Mouse (Mus musculus) kidney, embryonic 15.5 days (tissue): ENCODE results near the gene Lbr. TPM values are rescaled to one million over a fixed set of nuclear protein-coding genes. Genes with fewer than 3 reads are reported as not detected.

Source experiments
- ATAC-seq: fragments of 200-750 bp; cut with Nextera tagmentation; replicated peaks from 2 replicates; pipeline ENCODE4 v1.8.0; 2017; ENCODE audit warnings: moderate TSS enrichment; ENCODE audit not compliant: low FRiP score
- H3K27ac ChIP-seq: fragments of 300-500 bp; sonication (generic); 2 replicates; pipeline ENCODE4 v1.5.1; 2015; ENCODE audit warnings: mild to moderate bottlenecking, inconsistent platforms
- H3K27me3 ChIP-seq: fragments of 300-500 bp; sonication (generic); 2 replicates; pipeline ENCODE4 v1.6.1; 2015; ENCODE audit warnings: inconsistent platforms
- H3K36me3 ChIP-seq: fragments of 300-500 bp; sonication (generic); 2 replicates; pipeline ENCODE4 v1.6.1; 2015; ENCODE audit warnings: inconsistent platforms
- H3K4me1 ChIP-seq: fragments of 300-500 bp; sonication (generic); 2 replicates; pipeline ENCODE4 v1.6.1; 2015; ENCODE audit warnings: inconsistent platforms
- H3K4me2 ChIP-seq: fragments of 300-500 bp; sonication (generic); 2 replicates; pipeline ENCODE4 v1.6.1; 2015; ENCODE audit warnings: moderate library complexity, mild to moderate bottlenecking, inconsistent platforms
- H3K4me3 ChIP-seq: fragments of 300-500 bp; sonication (generic); replicated peaks from 2 replicates; pipeline ENCODE4 v1.5.1; 2015; ENCODE audit warnings: mild to moderate bottlenecking, inconsistent platforms
- H3K9ac ChIP-seq: fragments of 300-500 bp; sonication (generic); 2 replicates; pipeline ENCODE4 v1.6.1; 2015; ENCODE audit warnings: mild to moderate bottlenecking, inconsistent platforms
- H3K9me3 ChIP-seq: fragments of 300-500 bp; sonication (generic); replicated peaks from 2 replicates; pipeline ENCODE4 v1.6.1; 2016; ENCODE audit warnings: inconsistent platforms
- WGBS: fragments of 180-500 bp; shearing (Covaris S2); methylation state at CpG from one replicate; pipeline ENCODE4 v1.1.7; 2015; ENCODE audit warnings: mixed read lengths; 5-methylcytosine and 5-hydroxymethylcytosine counted together
- polyA plus RNA-seq: library from polyadenylated mRNA; unstranded; fragments of >200 nt; fragmentation: Nextera tagmentation; extraction: Ambion mirVana; gene quantifications from 2 replicates; pipeline ENCODE4 v1.2.1, GENCODE M21; 2015

The Lbr gene
- polyA plus RNA-seq, 1 experiment from 2014 or later, result 112 TPM

DNA sequence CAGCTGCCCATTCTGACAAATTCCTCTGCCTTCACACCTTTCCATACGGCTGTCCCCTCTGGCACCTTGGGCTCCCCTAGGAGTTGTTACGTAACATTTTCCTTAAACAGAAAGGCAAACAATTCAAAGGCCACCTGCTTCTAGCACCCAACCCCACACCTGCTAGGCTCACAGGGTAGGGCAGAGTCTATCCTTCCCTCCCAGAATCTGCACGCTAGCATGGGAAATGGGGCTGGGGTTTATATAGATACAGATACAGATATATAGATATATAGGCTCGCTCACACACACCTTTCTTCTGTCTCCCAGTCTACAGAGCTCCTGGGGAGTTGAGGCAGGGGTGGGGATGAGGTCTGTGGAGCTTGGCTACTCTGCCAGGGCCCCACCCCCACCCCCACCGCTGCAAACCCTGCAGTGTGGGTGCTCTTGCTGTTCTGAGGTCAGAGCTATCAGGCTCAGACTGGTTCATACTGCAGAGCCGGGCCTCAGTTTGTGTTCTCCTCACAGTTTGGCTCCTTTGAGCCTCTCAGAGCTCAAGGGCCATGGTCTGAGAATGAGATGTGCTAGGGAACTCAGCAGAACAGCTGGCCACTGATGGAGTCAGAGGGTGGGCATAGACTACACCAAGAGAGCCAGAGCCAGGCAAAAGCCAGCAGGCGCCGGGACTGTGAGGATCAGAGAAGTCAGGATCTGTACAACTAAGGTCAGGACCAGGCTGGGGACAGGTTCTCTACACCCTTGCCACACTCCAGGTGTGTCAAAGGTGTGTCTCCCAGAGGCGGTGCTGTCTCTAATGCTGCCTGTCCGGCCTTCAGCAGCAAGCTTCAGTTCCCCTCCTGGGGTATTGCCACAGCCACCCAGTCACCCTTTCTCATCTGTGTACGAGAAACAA lies 22.4 kb upstream of the Lbr start:
- 76% methylated on average over 11 of the region's 11 CpGs for WGBS
- Histone ChIP-seq H3K27ac (no peak overlapping the region), H3K4me2 (no peak overlapping the region), H3K9ac (no peak overlapping the region), H3K9me3 (no peaks in the 10 kb centered on the region), H3K4me1 (peaks cover 6% of the 10 kb centered on the region), H3K4me3 (no peak overlapping the region), H3K36me3 (no peaks in the 10 kb centered on the region), H3K27me3 (no peaks in the 10 kb centered on the region)
- ATAC-seq, result no peak

DNA sequence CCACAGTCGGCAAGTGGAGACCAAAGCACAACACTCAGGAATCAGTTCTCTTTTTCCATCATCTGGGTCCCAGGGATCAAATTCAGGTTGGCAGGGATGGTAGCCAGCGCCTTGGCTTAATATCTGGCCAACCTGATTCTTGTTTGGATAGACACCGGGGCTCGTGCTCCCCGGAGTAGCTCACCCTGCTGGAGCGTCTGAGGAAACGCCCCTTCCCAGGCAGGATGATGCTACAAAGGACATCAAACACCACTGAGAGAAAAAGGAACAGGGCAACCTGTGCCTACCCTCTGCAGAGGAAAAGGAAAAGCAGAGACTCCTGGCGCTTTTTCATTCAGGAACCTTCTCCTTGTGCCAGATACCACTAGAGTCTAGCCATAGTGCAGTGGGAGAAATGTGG lies 20.6 kb upstream of the Lbr start:
- Histone ChIP-seq H3K27ac (no peak overlapping the region), H3K36me3 (no peaks in the 10 kb centered on the region), H3K4me3 (no peak overlapping the region), H3K4me2 (no peak overlapping the region), H3K4me1 (peaks cover 6% of the 10 kb centered on the region), H3K9ac (no peak overlapping the region), H3K27me3 (no peaks in the 10 kb centered on the region), H3K9me3 (no peaks in the 10 kb centered on the region)
- ATAC-seq, result no peak
- 31% methylated on average over 8 of the region's 8 CpGs for WGBS

DNA sequence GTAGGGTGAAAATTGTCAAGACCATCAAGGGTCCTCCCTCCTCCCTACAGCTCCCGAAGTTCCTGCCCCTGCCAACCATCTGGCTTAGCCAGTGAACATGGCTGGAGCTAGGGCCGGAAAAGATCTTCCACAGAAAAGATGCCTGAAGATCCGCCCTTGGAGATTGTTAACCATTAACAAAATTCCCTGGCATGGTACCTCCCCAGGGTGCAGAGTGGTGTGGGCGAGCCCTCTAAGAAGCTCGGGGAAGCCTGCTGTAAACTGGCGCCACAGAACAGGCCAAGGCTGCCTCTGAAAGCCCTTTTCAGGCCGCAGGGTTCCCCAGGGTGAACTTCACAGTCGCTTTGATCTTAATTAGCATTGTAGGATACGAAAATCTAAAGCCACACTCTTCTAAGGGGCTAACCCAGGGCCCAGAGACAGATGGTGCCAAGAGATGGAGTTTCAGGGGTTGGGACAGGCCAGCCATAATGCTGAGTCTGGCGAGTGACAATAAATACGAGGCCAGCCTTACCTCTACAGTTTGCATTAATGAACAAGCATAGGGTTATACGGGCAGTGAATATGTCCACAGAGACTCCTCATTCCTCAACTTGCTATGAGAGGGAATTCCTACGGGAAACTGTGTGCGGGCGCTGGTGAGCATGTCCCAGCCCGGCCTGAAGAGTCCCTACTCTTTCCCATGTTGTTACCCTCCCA lies 20.0 kb upstream of the Lbr start:
- ATAC-seq, result no peak

DNA sequence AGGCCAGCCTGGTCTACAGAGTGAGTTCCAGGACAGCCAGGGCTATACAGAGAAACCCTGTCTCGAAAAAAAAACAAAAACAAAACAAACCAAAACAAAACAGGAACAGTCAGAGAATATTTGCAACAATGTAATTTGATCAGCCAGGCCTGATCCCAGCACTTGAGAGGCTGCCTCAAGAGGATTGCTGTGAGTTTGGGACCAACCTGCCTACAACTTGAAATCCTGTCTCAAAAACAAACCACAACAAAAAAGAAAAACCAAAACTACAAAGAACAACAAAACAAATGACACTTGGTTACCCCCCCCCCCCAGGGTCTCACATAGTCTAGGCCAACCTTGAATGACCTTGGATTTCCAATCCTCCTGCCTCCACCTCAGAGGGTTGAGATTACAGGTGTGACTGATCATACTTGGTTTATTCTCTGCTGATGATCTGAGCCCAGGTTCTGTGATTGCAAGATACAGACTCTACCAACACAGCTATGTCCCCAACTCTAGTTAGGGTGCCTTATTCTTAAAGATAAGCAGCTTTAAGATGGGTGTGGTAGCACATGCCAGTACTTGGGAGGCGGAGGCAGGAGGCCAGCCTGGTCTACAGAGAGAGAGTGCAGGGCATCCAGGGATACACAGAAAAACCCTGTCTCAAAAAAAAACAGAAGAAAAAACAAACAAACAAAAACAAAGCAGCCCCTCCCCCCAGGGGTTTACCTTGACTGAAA lies 18.5 kb upstream of the Lbr start:
- 73% methylated on average over 2 of the region's 2 CpGs for WGBS
- Histone ChIP-seq H3K4me3 (no peak overlapping the region), H3K4me1 (peaks cover 6% of the 10 kb centered on the region), H3K4me2 (no peak overlapping the region), H3K9me3 (no peaks in the 10 kb centered on the region; the same call in 1 of the 2 replicates), H3K9ac (no peak overlapping the region), H3K27ac (peak overlapping the region; percentile 58), H3K36me3 (no peaks in the 10 kb centered on the region), H3K27me3 (no peaks in the 10 kb centered on the region)
- ATAC-seq, result no peak

More for the DNA sequence above, 20.0 kb upstream of the Lbr start:
- H3K9ac ChIP-seq, result no peak overlapping the region
- peaks cover 6% of the 10 kb centered on the region for H3K4me1 ChIP-seq
- no peak overlapping the region for H3K4me3 ChIP-seq
- H3K27me3 ChIP-seq, result no peaks in the 10 kb centered on the region
- H3K4me2 ChIP-seq, result no peak overlapping the region
- H3K9me3 ChIP-seq, result no peaks in the 10 kb centered on the region
- H3K36me3 ChIP-seq, result no peaks in the 10 kb centered on the region
- 59% methylated on average over 16 of the region's 16 CpGs for WGBS
- no peak overlapping the region for H3K27ac ChIP-seq

DNA sequence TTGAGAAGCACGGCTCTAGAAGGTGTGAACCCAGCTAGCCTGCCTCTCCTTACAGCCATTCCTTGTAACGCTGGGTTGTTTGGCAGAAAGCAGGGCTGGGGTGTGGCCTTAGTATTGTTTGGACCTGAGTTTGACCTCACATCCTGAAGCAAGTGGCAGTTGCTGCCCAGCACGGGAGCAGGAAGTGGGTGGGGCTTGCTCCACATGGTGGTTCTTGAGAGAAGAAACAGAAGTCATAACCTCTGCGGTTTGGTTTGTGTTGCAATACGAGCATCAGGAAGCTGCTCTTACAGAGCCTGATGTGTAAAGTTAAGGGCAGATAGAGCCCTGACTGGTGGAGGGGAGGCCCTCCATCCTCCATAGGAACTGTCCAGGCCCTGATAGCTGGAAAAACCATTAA lies 17.8 kb upstream of the Lbr start:
- no peak overlapping the region for H3K9ac ChIP-seq
- H3K4me2 ChIP-seq, result no peak overlapping the region
- peaks cover 6% of the 10 kb centered on the region for H3K4me1 ChIP-seq
- H3K4me3 ChIP-seq, result no peak overlapping the region
- peak; percentile 57 for ATAC-seq
- H3K36me3 ChIP-seq, result no peaks in the 10 kb centered on the region
- no peaks in the 10 kb centered on the region; the same call in 1 of the 2 replicates for H3K9me3 ChIP-seq
- WGBS, result 8% methylated on average over 5 of the region's 5 CpGs
- H3K27ac ChIP-seq, result peak overlapping the region; percentile 58
- no peaks in the 10 kb centered on the region for H3K27me3 ChIP-seq

DNA sequence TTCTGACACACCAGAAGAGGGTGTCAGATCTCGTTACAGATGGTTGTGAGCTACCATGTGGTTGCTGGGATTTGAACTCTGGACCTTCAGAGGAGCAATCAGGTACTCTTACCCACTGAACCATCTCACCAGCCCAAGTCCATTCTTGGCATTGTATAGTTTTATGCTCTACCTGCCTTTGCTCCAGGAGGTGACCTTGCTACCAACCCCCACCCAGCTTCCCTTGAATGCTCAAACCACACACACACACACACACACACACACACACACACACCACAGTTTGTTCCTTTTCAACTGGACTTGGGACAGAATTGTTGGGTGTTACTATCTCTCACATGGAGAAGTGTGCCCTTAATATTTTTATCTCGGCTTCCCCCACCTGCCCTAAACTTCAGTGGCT lies 13.5 kb upstream of the Lbr start:
- Histone ChIP-seq H3K27me3 (0 out of 2 replicates have a peak, but pooled peaks cover 3% of the 10 kb centered on the region), H3K4me2 (no peak overlapping the region), H3K9ac (no peak overlapping the region), H3K36me3 (no peaks in the 10 kb centered on the region), H3K4me3 (no peak overlapping the region), H3K9me3 (no peaks in the 10 kb centered on the region; the same call in 1 of the 2 replicates), H3K27ac (no peak overlapping the region), H3K4me1 (peaks cover 17% of the 10 kb centered on the region)
- WGBS, result 88% methylated on average over 2 of the region's 2 CpGs
- no peak for ATAC-seq

DNA sequence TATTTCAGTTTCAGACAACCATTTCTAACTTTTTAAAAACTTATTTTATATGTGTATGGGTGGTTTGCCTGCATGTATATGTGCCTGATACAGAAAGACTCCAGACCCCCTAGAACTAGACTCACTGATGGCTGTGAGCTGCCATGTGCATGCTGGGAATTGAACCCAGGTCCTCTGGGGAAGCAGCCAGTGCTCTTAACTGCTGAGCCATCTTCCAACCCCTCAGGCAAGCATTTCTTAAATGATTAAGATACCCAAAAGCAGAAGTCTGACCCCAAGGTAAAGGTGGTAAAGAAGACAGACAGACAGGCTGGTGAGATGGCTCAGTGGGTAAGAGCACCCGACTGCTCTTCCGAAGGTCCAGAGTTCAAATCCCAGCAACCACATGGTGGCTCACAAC lies 12.0 kb upstream of the Lbr start:
- Histone ChIP-seq H3K36me3 (no peaks in the 10 kb centered on the region), H3K27ac (no peak overlapping the region), H3K4me3 (no peak overlapping the region), H3K9ac (no peak overlapping the region), H3K9me3 (no peaks in the 10 kb centered on the region; the same call in 1 of the 2 replicates), H3K4me1 (peaks cover 11% of the 10 kb centered on the region), H3K4me2 (no peak overlapping the region), H3K27me3 (0 out of 2 replicates have a peak, but pooled peaks cover 3% of the 10 kb centered on the region)
- ATAC-seq, result no peak
- WGBS, result 95% methylated on average over 2 of the region's 2 CpGs

DNA sequence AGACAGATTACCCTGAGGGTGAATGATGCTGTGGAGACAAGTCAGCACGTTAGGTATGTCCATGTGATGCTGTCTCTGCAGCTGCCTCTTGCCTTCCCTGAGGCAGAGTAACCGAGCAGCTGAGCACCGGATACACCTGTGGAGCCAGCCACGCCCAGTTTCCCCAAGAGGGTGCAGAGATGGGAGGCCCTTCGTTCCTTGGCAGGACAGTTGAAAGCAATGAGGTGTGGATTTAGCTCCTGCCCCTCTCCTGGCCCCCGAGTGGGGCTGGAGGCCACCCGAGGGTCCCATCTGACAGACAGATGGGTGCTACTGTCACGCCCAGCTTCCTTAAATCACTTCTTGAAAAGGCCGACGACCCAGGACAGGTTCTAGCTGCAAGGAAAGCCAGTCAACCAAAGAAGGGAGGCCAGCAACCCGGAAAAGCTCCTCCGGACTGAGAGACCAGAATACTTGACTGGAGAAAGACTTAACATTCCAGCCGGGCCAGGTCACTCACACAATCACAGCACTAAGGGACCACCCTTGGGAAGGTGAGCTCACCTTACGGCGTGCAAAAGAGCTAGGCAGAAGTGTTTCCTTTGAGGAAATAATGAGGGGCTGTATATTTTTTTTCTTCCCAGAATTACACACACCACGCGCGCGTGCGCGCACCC lies 10.4 kb upstream of the Lbr start:
- Histone ChIP-seq H3K9me3 (no peaks in the 10 kb centered on the region; the same call in 1 of the 2 replicates), H3K4me3 (peak overlapping the region; percentile 24)

DNA sequence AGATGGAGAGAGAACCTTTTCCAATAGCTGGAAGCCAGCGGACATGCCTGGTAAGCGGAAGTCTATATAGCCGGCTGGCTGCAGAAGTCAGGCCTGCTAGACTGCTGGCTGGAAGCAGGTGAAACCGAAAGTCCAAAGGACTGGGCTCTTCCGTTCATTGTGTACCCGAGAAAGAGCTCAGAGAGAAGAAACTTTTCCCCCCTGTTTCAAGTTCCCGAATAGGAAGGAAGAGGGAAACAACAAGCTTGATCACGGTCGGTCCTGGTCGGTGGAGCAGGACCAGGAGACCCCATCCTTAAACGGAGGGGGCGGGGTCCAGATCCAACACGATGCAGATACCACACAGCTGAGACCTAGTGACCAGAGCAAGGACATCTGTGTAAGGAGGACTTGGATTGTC lies 9.6 kb upstream of the Lbr start:
- no peaks in the 10 kb centered on the region; the same call in 1 of the 2 replicates for H3K9me3 ChIP-seq
- H3K27me3 ChIP-seq, result 0 out of 2 replicates have a peak, but pooled peaks cover 3% of the 10 kb centered on the region
- peak overlapping the region; percentile 73 for H3K27ac ChIP-seq
- peaks cover 11% of the 10 kb centered on the region for H3K4me1 ChIP-seq
- 39% methylated on average over 13 of the region's 13 CpGs for WGBS
- peak overlapping the region; percentile 19; the same call in 1 of the 2 replicates for H3K4me3 ChIP-seq
- H3K36me3 ChIP-seq, result no peaks in the 10 kb centered on the region
- ATAC-seq, result peak; percentile 63; the same call in 1 of the 2 replicates
- peak overlapping the region; percentile 62 for H3K4me2 ChIP-seq
- H3K9ac ChIP-seq, result no peak overlapping the region

More for the DNA sequence above, 10.4 kb upstream of the Lbr start:
- 0 out of 2 replicates have a peak overlapping the region, but pooled peaks have one; percentile 6 for H3K9ac ChIP-seq
- peaks cover 11% of the 10 kb centered on the region for H3K4me1 ChIP-seq
- WGBS, result 5% methylated on average over 19 of the region's 21 CpGs
- H3K36me3 ChIP-seq, result no peaks in the 10 kb centered on the region
- 0 out of 2 replicates have a peak, but pooled peaks cover 3% of the 10 kb centered on the region for H3K27me3 ChIP-seq
- H3K4me2 ChIP-seq, result peak overlapping the region; percentile 62
- peak overlapping the region; percentile 73 for H3K27ac ChIP-seq
- peak; percentile 74 for ATAC-seq

DNA sequence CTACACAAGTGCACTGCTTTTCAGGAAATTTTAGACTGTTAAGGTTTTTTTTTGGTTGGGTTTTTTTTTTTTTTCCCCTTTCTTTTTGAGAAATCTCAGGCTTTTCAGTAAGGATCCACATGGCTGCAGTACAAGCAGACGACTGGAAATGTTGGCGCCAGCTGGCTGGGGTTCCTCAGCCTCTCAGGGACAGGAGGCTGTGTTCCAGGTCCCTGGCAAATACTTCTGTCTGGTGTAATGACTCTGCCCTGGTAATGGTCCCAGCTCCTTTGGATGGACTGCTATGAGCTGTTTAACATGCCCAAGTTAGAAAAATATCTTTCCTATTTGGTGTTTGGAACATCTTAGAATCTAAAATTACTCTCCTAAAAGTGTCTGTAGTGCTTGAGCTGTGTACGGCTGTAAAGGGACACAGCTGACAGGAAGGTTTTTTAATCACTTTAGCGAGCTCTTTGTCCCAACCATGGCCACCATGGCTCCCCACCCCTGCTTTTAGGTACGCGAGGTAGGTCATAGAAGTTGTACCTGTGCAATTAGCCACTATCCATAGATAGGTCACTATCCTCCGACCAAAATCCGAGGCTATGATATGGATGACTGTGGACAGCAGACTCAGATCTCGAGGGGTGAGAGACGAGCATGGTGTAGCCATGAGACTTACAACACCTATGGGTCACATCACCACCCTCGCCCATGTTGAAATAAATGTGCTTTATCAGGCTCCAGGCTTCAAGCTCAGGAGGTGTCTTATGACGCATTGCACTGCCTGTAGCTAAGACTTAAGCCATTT lies 8.9 kb upstream of the Lbr start:
- no peak overlapping the region for H3K9ac ChIP-seq
- H3K36me3 ChIP-seq, result no peaks in the 10 kb centered on the region
- WGBS, result 88% methylated on average over 12 of the region's 12 CpGs
- no peak overlapping the region for H3K27ac ChIP-seq
- H3K9me3 ChIP-seq, result no peaks in the 10 kb centered on the region
- H3K4me1 ChIP-seq, result peaks cover 11% of the 10 kb centered on the region
- 0 out of 2 replicates have a peak, but pooled peaks cover 3% of the 10 kb centered on the region for H3K27me3 ChIP-seq
- H3K4me3 ChIP-seq, result no peak overlapping the region
- H3K4me2 ChIP-seq, result peak overlapping the region; percentile 62; the same call in 1 of the 2 replicates
- ATAC-seq, result no peak
